Mouse (Mus musculus) hindbrain, postnatal 0 days (tissue): Measurements from ENCODE around the gene St6gal1. TPM values are rescaled to one million over a fixed set of nuclear protein-coding genes. Genes with fewer than 3 reads are reported as not detected.

Experiments used
- ATAC-seq: fragments of 200-750 bp; cut with Nextera tagmentation; 2 replicates; pipeline ENCODE4 v1.8.0; 2017; ENCODE audit warnings: mild to moderate bottlenecking, moderate TSS enrichment, moderate library complexity
- DNase-seq: peaks from one replicate; pipeline ENCODE4 v3.0.0-alpha.2; 2015; ENCODE audit warnings: low spot score
- H3K27ac ChIP-seq: fragments of 300-500 bp; sonication (generic); 2 replicates; pipeline ENCODE4 v1.5.1; 2014; ENCODE audit warnings: mild to moderate bottlenecking
- H3K27me3 ChIP-seq: fragments of 300-500 bp; sonication (generic); 2 replicates; pipeline ENCODE4 v1.6.1; 2014; ENCODE audit warnings: low read length, mixed read lengths; ENCODE audit not compliant: insufficient read depth
- H3K36me3 ChIP-seq: fragments of 300-500 bp; sonication (generic); 2 replicates; pipeline ENCODE4 v1.6.1; 2014; ENCODE audit warnings: low read length, mixed read lengths; ENCODE audit not compliant: insufficient read depth
- H3K4me1 ChIP-seq: fragments of 300-500 bp; sonication (generic); 2 replicates; pipeline ENCODE4 v1.6.1; 2014; ENCODE audit warnings: antibody characterized with exemption, low read length, mixed read lengths; ENCODE audit not compliant: insufficient read depth
- H3K4me2 ChIP-seq: fragments of 300-500 bp; sonication (generic); 2 replicates; pipeline ENCODE4 v1.6.1; 2014; ENCODE audit warnings: low read depth, mild to moderate bottlenecking, low read length, moderate library complexity, mixed read lengths
- H3K4me3 ChIP-seq: fragments of 300-500 bp; sonication (generic); 2 replicates; pipeline ENCODE4 v1.5.1; 2014; ENCODE audit warnings: low read length
- H3K9ac ChIP-seq: fragments of 300-500 bp; sonication (generic); replicated peaks from 2 replicates; pipeline ENCODE4 v1.6.1; 2014; ENCODE audit warnings: mild to moderate bottlenecking, low read length, moderate library complexity, mixed read lengths
- H3K9me3 ChIP-seq: fragments of 300-500 bp; sonication (generic); 2 replicates; pipeline ENCODE4 v1.6.1; 2016; ENCODE audit warnings: low read length, mixed read lengths
- CTCF ChIP-seq: IDR thresholded peaks from 2 replicates; pipeline ENCODE4 v1.5.1; 2016; ENCODE audit warnings: antibody characterized with exemption, control low read depth, low read depth
- WGBS: fragments of 180-500 bp; shearing (Covaris S2); extraction: QIAGEN DNeasy Blood & Tissue Kit; methylation state at CpG from one replicate; pipeline ENCODE4 v1.1.7; 2014; 5-methylcytosine and 5-hydroxymethylcytosine counted together
- polyA plus RNA-seq: library from polyadenylated mRNA; unstranded; fragments of >200 nt; fragmentation: Nextera tagmentation; extraction: Ambion mirVana; gene quantifications from 2 replicates; pipeline ENCODE4 v1.2.1, GENCODE M21; 2015
- total RNA-seq: library from RNA; depleted of rRNA; stranded (reverse); fragments of >200 nt; gene quantifications from 2 replicates; pipeline ENCODE4 v1.2.3, GENCODE M21; 2014

The St6gal1 gene
- total and polyA plus RNA-seq, 2 experiments from 2014 or later, result 10.4 to 23.9 TPM

DNA sequence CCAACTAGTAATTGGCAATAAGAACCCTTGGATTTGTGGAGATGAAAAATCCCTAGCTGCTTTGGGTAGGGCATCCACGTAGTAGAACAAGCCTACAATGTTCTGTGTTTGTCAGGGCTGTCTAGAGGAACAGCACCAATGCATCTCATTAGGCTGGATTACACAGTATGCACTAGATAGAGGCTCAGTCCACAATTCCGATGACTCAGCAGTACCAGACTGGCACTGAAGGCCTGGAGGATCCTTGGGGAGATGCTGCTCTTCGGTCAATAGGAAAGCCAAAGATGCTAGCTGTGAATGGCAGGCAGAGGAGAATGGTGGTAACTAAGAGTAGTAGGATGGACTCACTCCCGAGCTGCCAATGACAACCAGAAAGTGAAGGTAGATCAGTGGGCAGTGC is 149.5 kb downstream of the St6gal1 start:
- H3K36me3 ChIP-seq, result no peaks in the 10 kb centered on the region
- H3K4me2 ChIP-seq, result no peak overlapping the region
- H3K4me1 ChIP-seq, result no peaks in the 10 kb centered on the region
- ATAC-seq (no peak), DNase-seq (no peak)
- H3K27ac ChIP-seq, result no peak overlapping the region
- 92% methylated on average over 4 of the region's 4 CpGs for WGBS
- no peak for TF ChIP-seq CTCF
- no peaks in the 10 kb centered on the region for H3K9me3 ChIP-seq
- no peaks in the 10 kb centered on the region for H3K27me3 ChIP-seq
- H3K4me3 ChIP-seq, result no peak overlapping the region
- H3K9ac ChIP-seq, result no peak overlapping the region

- WGBS, result 72% methylated on average over 5 of the region's 5 CpGs
- no peaks in the 10 kb centered on the region for H3K27me3 ChIP-seq
- DNase-seq, result no peak
- no peak overlapping the region for H3K4me3 ChIP-seq
- no peak overlapping the region for H3K9ac ChIP-seq
- no peaks in the 10 kb centered on the region for H3K4me1 ChIP-seq
- no peak for ATAC-seq
- no peak overlapping the region for H3K27ac ChIP-seq
- no peaks in the 10 kb centered on the region for H3K36me3 ChIP-seq
- no peaks in the 10 kb centered on the region for H3K9me3 ChIP-seq
- TF ChIP-seq CTCF, result no peak
- H3K4me2 ChIP-seq, result no peak overlapping the region
Measured at GRCm38 (mm10) chr16:23374938-23375337, 150.4 kb downstream of the St6gal1 start.

- no peaks in the 10 kb centered on the region for H3K27me3 ChIP-seq
- DNase-seq (peak; percentile 15), ATAC-seq (no peak)
- no peak overlapping the region for H3K9ac ChIP-seq
- no peak overlapping the region for H3K27ac ChIP-seq
- no peak overlapping the region for H3K4me3 ChIP-seq
- 62% methylated on average over 10 of the region's 10 CpGs for WGBS
- H3K9me3 ChIP-seq, result no peaks in the 10 kb centered on the region
- peak; percentile 17; the same call in 1 of the 2 replicates for TF ChIP-seq CTCF
- H3K4me1 ChIP-seq, result no peaks in the 10 kb centered on the region
- H3K36me3 ChIP-seq, result no peaks in the 10 kb centered on the region
- H3K4me2 ChIP-seq, result no peak overlapping the region
Measured at GRCm38 (mm10) chr16:23376189-23376588, 151.6 kb downstream of the St6gal1 start.

DNA sequence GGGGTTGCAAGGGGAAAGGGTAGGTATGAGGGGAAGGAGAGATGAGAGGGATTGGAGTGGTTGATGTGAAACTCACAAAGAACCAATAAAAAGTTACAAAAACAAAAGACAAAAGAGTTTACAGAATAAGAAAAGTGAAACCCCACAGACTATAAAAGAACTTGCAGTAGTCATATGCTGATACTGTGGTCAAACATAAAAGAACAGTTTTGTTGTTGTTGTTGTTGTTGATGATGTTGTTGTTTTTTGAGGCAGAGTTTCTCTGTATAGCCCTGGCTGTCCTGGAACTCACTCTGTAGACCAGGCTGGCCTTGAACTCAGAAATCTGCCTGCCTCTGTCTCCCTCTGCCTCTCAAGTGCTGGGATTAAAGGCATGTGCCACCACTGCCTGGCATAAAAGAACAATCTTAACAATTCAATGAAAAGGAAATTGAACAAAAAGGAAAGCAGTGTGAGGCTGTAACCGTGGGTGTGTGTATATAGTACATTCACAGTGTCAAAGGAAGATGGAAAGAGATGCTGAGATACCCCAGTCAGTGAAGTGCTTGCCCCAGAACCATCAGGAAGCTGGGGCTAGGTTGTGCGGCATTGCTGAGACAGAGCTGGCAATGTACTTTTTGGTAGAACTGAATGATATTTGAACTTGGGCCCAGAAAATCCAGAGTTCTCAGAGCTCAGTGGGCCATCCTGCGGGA is 155.1 kb downstream of the St6gal1 start:
- DNase-seq, result no peak
- TF ChIP-seq CTCF, result no peak
- H3K4me3 ChIP-seq, result no peak overlapping the region
- H3K9ac ChIP-seq, result no peak overlapping the region
- no peaks in the 10 kb centered on the region for H3K27me3 ChIP-seq
- ATAC-seq, result no peak
- H3K9me3 ChIP-seq, result no peaks in the 10 kb centered on the region
- H3K36me3 ChIP-seq, result no peaks in the 10 kb centered on the region
- H3K27ac ChIP-seq, result no peak overlapping the region
- H3K4me1 ChIP-seq, result no peaks in the 10 kb centered on the region
- no peak overlapping the region for H3K4me2 ChIP-seq
- WGBS, result 63% methylated on average over 3 of the region's 3 CpGs

GRCm38 (mm10) chr16:23384304-23384703 is 159.8 kb downstream of the St6gal1 start:
- H3K27me3 ChIP-seq, result no peaks in the 10 kb centered on the region
- H3K9ac ChIP-seq, result no peak overlapping the region

GRCm38 (mm10) chr16:23397931-23398330 is 173.4 kb downstream of the St6gal1 start:
- DNase-seq (no peak), ATAC-seq (no peak)
- no peak overlapping the region for H3K9ac ChIP-seq
- no peaks in the 10 kb centered on the region for H3K4me1 ChIP-seq
- H3K9me3 ChIP-seq, result no peaks in the 10 kb centered on the region
- whole genome bisulfite sequencing, result 84% methylated on average over 5 of the region's 5 CpGs
- TF ChIP-seq CTCF, result no peak
- no peak overlapping the region for H3K4me2 ChIP-seq
- H3K36me3 ChIP-seq, result no peaks in the 10 kb centered on the region
- no peak overlapping the region for H3K4me3 ChIP-seq
- no peaks in the 10 kb centered on the region for H3K27me3 ChIP-seq
- no peak overlapping the region for H3K27ac ChIP-seq

More at GRCm38 (mm10) chr16:23384304-23384703, 159.8 kb downstream of the St6gal1 start:
- no peak for ATAC-seq
- H3K4me3 ChIP-seq, result no peak overlapping the region
- DNase-seq, result no peak
- H3K36me3 ChIP-seq, result no peaks in the 10 kb centered on the region
- TF ChIP-seq CTCF, result no peak
- H3K27ac ChIP-seq, result no peak overlapping the region
- H3K4me1 ChIP-seq, result no peaks in the 10 kb centered on the region
- no peak overlapping the region for H3K4me2 ChIP-seq
- no peaks in the 10 kb centered on the region for H3K9me3 ChIP-seq

- H3K27ac ChIP-seq, result no peak overlapping the region
- H3K4me2 ChIP-seq, result no peak overlapping the region
- DNase-seq, result no peak
- H3K27me3 ChIP-seq, result no peaks in the 10 kb centered on the region
- no peaks in the 10 kb centered on the region for H3K4me1 ChIP-seq
- no peak overlapping the region for H3K4me3 ChIP-seq
- no peaks in the 10 kb centered on the region for H3K9me3 ChIP-seq
- no peaks in the 10 kb centered on the region for H3K36me3 ChIP-seq
- no peak for ATAC-seq
- H3K9ac ChIP-seq, result no peak overlapping the region
- TF ChIP-seq CTCF, result no peak
- 62% methylated on average over 4 of the region's 4 CpGs for WGBS
Measured at GRCm38 (mm10) chr16:23401463-23401862, 176.9 kb downstream of the St6gal1 start.
